Mouse (Mus musculus) kidney, embryonic 15.5 days (tissue): ENCODE results near the gene Omt2b. TPM values are rescaled to one million over a fixed set of nuclear protein-coding genes. Genes with fewer than 3 reads are reported as not detected.
"Not testable (repeated sequence)": the region's sequence is repeated elsewhere in the genome, so short reads cannot be mapped to it uniquely, and the experiment has no call there.

Experiments
- ATAC-seq: fragments of 200-750 bp; cut with Nextera tagmentation; replicated peaks from 2 replicates; pipeline ENCODE4 v1.8.0; 2017; ENCODE audit warnings: moderate TSS enrichment; ENCODE audit not compliant: low FRiP score
- H3K27ac ChIP-seq: fragments of 300-500 bp; sonication (generic); 2 replicates; pipeline ENCODE4 v1.5.1; 2015; ENCODE audit warnings: mild to moderate bottlenecking, inconsistent platforms
- H3K27me3 ChIP-seq: fragments of 300-500 bp; sonication (generic); 2 replicates; pipeline ENCODE4 v1.6.1; 2015; ENCODE audit warnings: inconsistent platforms
- H3K36me3 ChIP-seq: fragments of 300-500 bp; sonication (generic); 2 replicates; pipeline ENCODE4 v1.6.1; 2015; ENCODE audit warnings: inconsistent platforms
- H3K4me1 ChIP-seq: fragments of 300-500 bp; sonication (generic); 2 replicates; pipeline ENCODE4 v1.6.1; 2015; ENCODE audit warnings: inconsistent platforms
- H3K4me2 ChIP-seq: fragments of 300-500 bp; sonication (generic); 2 replicates; pipeline ENCODE4 v1.6.1; 2015; ENCODE audit warnings: moderate library complexity, mild to moderate bottlenecking, inconsistent platforms
- H3K4me3 ChIP-seq: fragments of 300-500 bp; sonication (generic); replicated peaks from 2 replicates; pipeline ENCODE4 v1.5.1; 2015; ENCODE audit warnings: mild to moderate bottlenecking, inconsistent platforms
- H3K9ac ChIP-seq: fragments of 300-500 bp; sonication (generic); 2 replicates; pipeline ENCODE4 v1.6.1; 2015; ENCODE audit warnings: mild to moderate bottlenecking, inconsistent platforms
- H3K9me3 ChIP-seq: fragments of 300-500 bp; sonication (generic); replicated peaks from 2 replicates; pipeline ENCODE4 v1.6.1; 2016; ENCODE audit warnings: inconsistent platforms
- WGBS: fragments of 180-500 bp; shearing (Covaris S2); methylation state at CpG from one replicate; pipeline ENCODE4 v1.1.7; 2015; ENCODE audit warnings: mixed read lengths; 5-methylcytosine and 5-hydroxymethylcytosine counted together
- polyA plus RNA-seq: library from polyadenylated mRNA; unstranded; fragments of >200 nt; fragmentation: Nextera tagmentation; extraction: Ambion mirVana; gene quantifications from 2 replicates; pipeline ENCODE4 v1.2.1, GENCODE M21; 2015

The Omt2b gene
- polyA plus RNA-seq, 1 experiment from 2014 or later = not detected

GRCm38 (mm10) chr9:78358053-78358452 is 30.7 kb downstream of the Omt2b start:
- Histone ChIP-seq H3K36me3 (no peaks in the 10 kb centered on the region), H3K9me3 (no peaks in the 10 kb centered on the region), H3K4me3 (no peak overlapping the region), H3K4me2 (no peak overlapping the region), H3K4me1 (0 out of 2 replicates have a peak, but pooled peaks cover 2% of the 10 kb centered on the region), H3K27me3 (no peaks in the 10 kb centered on the region), H3K27ac (no peak overlapping the region), H3K9ac (no peak overlapping the region)
- ATAC-seq = 0 out of 2 replicates have a peak, but pooled peaks have one; percentile 46
- WGBS = 12% methylated on average over 9 of the region's 9 CpGs

GRCm38 (mm10) chr9:78359750-78360483 is 32.5 kb downstream of the Omt2b start:
- no peak for ATAC-seq
- Histone ChIP-seq H3K9ac (no peak overlapping the region), H3K4me2 (no peak overlapping the region), H3K27ac (no peak overlapping the region), H3K4me3 (no peak overlapping the region), H3K4me1 (no peaks in the 10 kb centered on the region), H3K36me3 (no peaks in the 10 kb centered on the region), H3K27me3 (no peaks in the 10 kb centered on the region), H3K9me3 (no peaks in the 10 kb centered on the region)
- 83% methylated on average over 6 of the region's 6 CpGs for WGBS

GRCm38 (mm10) chr9:78360484-78360872 is 33.1 kb downstream of the Omt2b start:
- Histone ChIP-seq H3K4me1 (no peaks in the 10 kb centered on the region), H3K4me2 (no peak overlapping the region), H3K27ac (no peak overlapping the region), H3K4me3 (no peak overlapping the region), H3K9me3 (no peaks in the 10 kb centered on the region), H3K27me3 (no peaks in the 10 kb centered on the region), H3K36me3 (no peaks in the 10 kb centered on the region), H3K9ac (no peak overlapping the region)
- WGBS = 51% methylated on average over 2 of the region's 2 CpGs
- no peak for ATAC-seq

GRCm38 (mm10) chr9:78363374-78363773 is 36.0 kb downstream of the Omt2b start:
- Histone ChIP-seq H3K4me1 (no peaks in the 10 kb centered on the region), H3K9ac (no peak overlapping the region), H3K4me2 (no peak overlapping the region), H3K4me3 (no peak overlapping the region), H3K36me3 (no peaks in the 10 kb centered on the region), H3K9me3 (no peaks in the 10 kb centered on the region), H3K27ac (no peak overlapping the region), H3K27me3 (no peaks in the 10 kb centered on the region)
- ATAC-seq = no peak
- 63% methylated on average over 6 of the region's 6 CpGs for WGBS

- no peaks in the 10 kb centered on the region for H3K36me3 ChIP-seq
- H3K27me3 ChIP-seq = no peaks in the 10 kb centered on the region
- no peak for ATAC-seq
- no peak overlapping the region for H3K27ac ChIP-seq
- no peak overlapping the region for H3K9ac ChIP-seq
- H3K4me1 ChIP-seq = no peaks in the 10 kb centered on the region
- no peak overlapping the region for H3K4me3 ChIP-seq
- no peaks in the 10 kb centered on the region for H3K9me3 ChIP-seq
- H3K4me2 ChIP-seq = no peak overlapping the region
- WGBS = 90% methylated on average over 6 of the region's 6 CpGs
Measured at GRCm38 (mm10) chr9:78364701-78365100, 37.3 kb downstream of the Omt2b start.

GRCm38 (mm10) chr9:78365850-78366544 is 38.6 kb downstream of the Omt2b start:
- H3K36me3 ChIP-seq = no peaks in the 10 kb centered on the region
- no peaks in the 10 kb centered on the region for H3K27me3 ChIP-seq
- H3K27ac ChIP-seq = no peak overlapping the region
- no peaks in the 10 kb centered on the region for H3K4me1 ChIP-seq
- no peak overlapping the region for H3K9ac ChIP-seq
- WGBS = 75% methylated on average over 13 of the region's 13 CpGs
- no peaks in the 10 kb centered on the region for H3K9me3 ChIP-seq
- no peak for ATAC-seq
- no peak overlapping the region for H3K4me2 ChIP-seq
- no peak overlapping the region for H3K4me3 ChIP-seq

GRCm38 (mm10) chr9:78367959-78368358 is 40.6 kb downstream of the Omt2b start, which contains the start of gene Dppa5a:
TSS of gene Dppa5a (minus strand) at chr9:78368177.
- not testable (repeated sequence) for H3K4me1 ChIP-seq, ATAC-seq, H3K27me3 ChIP-seq, H3K4me2 ChIP-seq, H3K27ac ChIP-seq, H3K9me3 ChIP-seq, H3K36me3 ChIP-seq, H3K9ac ChIP-seq, H3K4me3 ChIP-seq
- WGBS = 93% methylated on average over 16 of the region's 16 CpGs

GRCm38 (mm10) chr9:78368671-78369293 is 41.4 kb downstream of the Omt2b start:
- WGBS = 55% methylated on average over 3 of the region's 3 CpGs
- ATAC-seq = no peak

GRCm38 (mm10) chr9:78369349-78369748 is 42.0 kb downstream of the Omt2b start:
- Histone ChIP-seq H3K27me3 (no peaks in the 10 kb centered on the region), H3K4me2 (no peak overlapping the region), H3K9me3 (no peaks in the 10 kb centered on the region), H3K36me3 (no peaks in the 10 kb centered on the region), H3K27ac (no peak overlapping the region), H3K9ac (no peak overlapping the region), H3K4me3 (no peak overlapping the region), H3K4me1 (no peaks in the 10 kb centered on the region)
- no peak for ATAC-seq
- whole genome bisulfite sequencing = 87% methylated on average over 2 of the region's 2 CpGs

More at GRCm38 (mm10) chr9:78368671-78369293, 41.4 kb downstream of the Omt2b start:
- no peaks in the 10 kb centered on the region for H3K36me3 ChIP-seq
- H3K4me1 ChIP-seq = no peaks in the 10 kb centered on the region
- H3K4me2 ChIP-seq = no peak overlapping the region
- H3K27ac ChIP-seq = no peak overlapping the region
- no peaks in the 10 kb centered on the region for H3K9me3 ChIP-seq
- no peak overlapping the region for H3K4me3 ChIP-seq
- H3K27me3 ChIP-seq = no peaks in the 10 kb centered on the region
- H3K9ac ChIP-seq = no peak overlapping the region

- no peak overlapping the region for H3K27ac ChIP-seq
- no peak overlapping the region for H3K4me2 ChIP-seq
- no peak for ATAC-seq
- H3K4me1 ChIP-seq = no peaks in the 10 kb centered on the region
- no peaks in the 10 kb centered on the region for H3K36me3 ChIP-seq
- no peaks in the 10 kb centered on the region for H3K27me3 ChIP-seq
- WGBS = 91% methylated on average over 7 of the region's 7 CpGs
- no peaks in the 10 kb centered on the region for H3K9me3 ChIP-seq
- no peak overlapping the region for H3K9ac ChIP-seq
- no peak overlapping the region for H3K4me3 ChIP-seq
Measured at GRCm38 (mm10) chr9:78369786-78370185, 42.4 kb downstream of the Omt2b start.

GRCm38 (mm10) chr9:78371441-78371840 is 44.1 kb downstream of the Omt2b start:
- no peak overlapping the region for H3K27ac ChIP-seq
- no peak for ATAC-seq
- no peaks in the 10 kb centered on the region for H3K27me3 ChIP-seq
- no peaks in the 10 kb centered on the region for H3K9me3 ChIP-seq
- no peak overlapping the region for H3K4me3 ChIP-seq
- H3K9ac ChIP-seq = no peak overlapping the region
- no peaks in the 10 kb centered on the region for H3K4me1 ChIP-seq
- no peaks in the 10 kb centered on the region for H3K36me3 ChIP-seq
- WGBS = 93% methylated on average over 3 of the region's 3 CpGs
- H3K4me2 ChIP-seq = no peak overlapping the region

GRCm38 (mm10) chr9:78372827-78373504 is 45.6 kb downstream of the Omt2b start:
- H3K27me3 ChIP-seq = peaks cover 5% of the 10 kb centered on the region; the same call in 1 of the 2 replicates
- 83% methylated on average over 10 of the region's 10 CpGs for WGBS
- no peaks in the 10 kb centered on the region for H3K36me3 ChIP-seq
- no peak overlapping the region for H3K27ac ChIP-seq
- no peak overlapping the region for H3K4me2 ChIP-seq
- H3K9me3 ChIP-seq = no peaks in the 10 kb centered on the region
- peaks cover 4% of the 10 kb centered on the region for H3K4me1 ChIP-seq
- ATAC-seq = no peak
- no peak overlapping the region for H3K4me3 ChIP-seq
- H3K9ac ChIP-seq = no peak overlapping the region
